Mouse (Mus musculus) heart, adult 2 months (tissue): ENCODE results near the gene Gnl3. TPM values are rescaled to one million over a fixed set of nuclear protein-coding genes. Genes with fewer than 3 reads are reported as not detected.

ENCODE experiments used
- DNase-seq, 2 experiments: peaks; one replicate each; pipeline ENCODE4 v3.0.0; 2021
- H3K27ac ChIP-seq: fragments of 200-600 bp; 2 replicates; pipeline ENCODE4 v1.8.1; 2022
- H3K27me3 ChIP-seq: fragments of 200-500 bp; 2 replicates; pipeline ENCODE4 v1.6.1; 2012; ENCODE audit warnings: mild to moderate bottlenecking, low read length, inconsistent platforms, mixed read lengths; ENCODE audit not compliant: control insufficient read depth, insufficient read depth
- H3K36me3 ChIP-seq: fragments of 200-500 bp; 2 replicates; pipeline ENCODE4 v1.6.1; 2012; ENCODE audit warnings: low read length, inconsistent platforms; ENCODE audit not compliant: control insufficient read depth, insufficient read depth
- H3K4me1 ChIP-seq: fragments of 200-500 bp; 2 replicates; pipeline ENCODE4 v1.6.1; 2011; ENCODE audit warnings: low read length; ENCODE audit not compliant: control insufficient read depth, insufficient read depth
- H3K4me3 ChIP-seq: fragments of 200-600 bp; 2 replicates; pipeline ENCODE4 v1.8.1; 2022
- H3K79me2 ChIP-seq: fragments of 200-500 bp; replicated peaks from 2 replicates; pipeline ENCODE4 v1.6.1; 2012; ENCODE audit warnings: mild to moderate bottlenecking, inconsistent platforms, low read length, moderate library complexity, mixed read lengths; ENCODE audit not compliant: control insufficient read depth, insufficient read depth
- H3K9ac ChIP-seq: fragments of 200-500 bp; 2 replicates; pipeline ENCODE4 v1.6.1; 2012; ENCODE audit warnings: low read depth, mild to moderate bottlenecking, control low read depth, inconsistent platforms, low read length, mixed read lengths
- CTCF ChIP-seq: fragments of 200-600 bp; IDR thresholded peaks from 2 replicates; pipeline ENCODE4 v1.8.1; 2022; ENCODE audit warnings: antibody characterized with exemption, mild to moderate bottlenecking, moderate library complexity
- EP300 ChIP-seq: fragments of 200-500 bp; IDR thresholded peaks from 2 replicates; pipeline ENCODE4 v1.6.1; 2011; ENCODE audit warnings: low read depth, low read length, control low read depth; ENCODE audit not compliant: insufficient read depth
- POLR2A ChIP-seq: fragments of 200-500 bp; IDR thresholded peaks from 2 replicates; pipeline ENCODE4 v1.6.1; 2011; ENCODE audit warnings: mild to moderate bottlenecking, low read depth, low read length, control low read depth; ENCODE audit not compliant: insufficient read depth
- WGBS: fragments of 180-500 bp; shearing (Covaris S2); methylation state at CpG from one replicate; pipeline ENCODE4 v1.1.7; 2018; 5-methylcytosine and 5-hydroxymethylcytosine counted together
- intact Hi-C: fragments of 180-260 bp; cut with DNase I; formaldehyde crosslinking; loops from one replicate; pipeline ENCODE4 v1.15.1; 2025
- long read RNA-seq: library from polyadenylated mRNA; stranded (forward); transcript quantifications from one replicate; pipeline ENCODE4 v2.0.0, GENCODE M21; 2021
- polyA plus RNA-seq: library from polyadenylated mRNA; depleted of rRNA; stranded (reverse); fragments of >200 nt; gene quantifications from 2 replicates; pipeline ENCODE4 v1.2.3, GENCODE M21; 2012; rRNA removed
- total RNA-seq, 2 experiments: library from RNA; stranded (reverse); gene quantifications; 2 replicates each; pipeline ENCODE4 v1.2.3; 2021

Gnl3 gene
- total RNA-seq (10 to 100 TPM; 26.2 to 27.6 TPM), polyA plus RNA-seq (8.1 and 19.2 TPM in 2 replicates)
- long read RNA-seq, transcript Gnl3-201 (15 exons, 1,947 nt): major isoform, 13 of 14 reads
- long read RNA-seq, partial matches to known transcripts: 1 of 14 reads
- long read RNA-seq, other reads (novel, unspliced or antisense): 0 of 14 reads

DNA sequence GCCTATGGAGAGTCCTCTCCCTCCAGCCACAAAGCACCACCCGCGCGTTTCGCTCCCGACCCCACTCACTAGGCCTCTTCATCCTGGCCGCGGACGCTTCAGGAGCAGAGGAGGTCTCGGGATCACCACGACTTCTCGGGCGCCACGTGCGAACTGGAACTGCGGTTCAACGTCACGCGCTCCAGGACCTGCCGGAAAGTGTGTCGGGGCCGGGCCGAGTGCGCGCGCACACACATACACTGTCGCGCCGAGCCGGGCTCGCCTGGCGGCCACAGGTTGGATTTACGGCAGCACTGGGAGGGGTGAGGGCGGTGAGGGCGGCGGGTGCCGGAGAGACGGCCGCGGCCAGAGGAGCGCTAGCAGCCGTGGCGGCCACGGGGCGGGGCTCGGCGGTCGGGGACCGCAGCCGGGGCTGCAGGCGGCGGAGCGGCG is at the start of gene Gnl3, which contains the start of gene Pbrm1:
Gnl3 (minus strand) TSS at position 293 of the 432 bp plus-strand sequence.
Pbrm1 (plus strand) TSS at position 279 of the 432 bp plus-strand sequence.
- intact Hi-C loops: loop anchor here (1.0 kb wide), 1 partner anchor 18 kb away; the partner anchor contains the start of genes Glt8d1 and Spcs1
- peak; percentile 78 for TF ChIP-seq POLR2A
- peak; percentile 41 for TF ChIP-seq CTCF
- 0 out of 2 replicates have a peak, but pooled peaks have one; percentile 16 for TF ChIP-seq EP300
- Histone ChIP-seq H3K27ac (peak within 1 kb of the TSS; percentile 84), H3K4me1 (peaks cover 7% of the 10 kb centered on the region), H3K79me2 (0 out of 2 replicates have a peak, but pooled peaks cover 3% of the 10 kb centered on the region), H3K27me3 (no peaks in the 10 kb centered on the region), H3K36me3 (peaks cover 23% of the 10 kb centered on the region), H3K9ac (peak within 1 kb of the TSS; percentile 94), H3K4me3 (peak within 1 kb of the TSS; percentile 69)
- WGBS: 1% methylated on average over 48 of the region's 53 CpGs
- DNase-seq: peak; percentile 97 to 98

- Histone ChIP-seq H3K9ac (no peak overlapping the region), H3K4me3 (no peak overlapping the region), H3K36me3 (peaks cover 2% of the 10 kb centered on the region), H3K79me2 (no peaks in the 10 kb centered on the region), H3K4me1 (no peaks in the 10 kb centered on the region), H3K27ac (no peak overlapping the region), H3K27me3 (no peaks in the 10 kb centered on the region)
- no peak for DNase-seq
- intact Hi-C loops: loop anchor here (5.0 kb wide), 1 partner anchor 35 kb away; no protein-coding TSS in a partner anchor
- TF ChIP-seq POLR2A: no peak
- peak; percentile 70 for TF ChIP-seq CTCF
- WGBS: 21% methylated on average over 1 of the region's 1 CpGs
Observed at GRCm38 (mm10) chr14:31062277-31062676, 43.3 kb upstream of the Gnl3 start.

DNA sequence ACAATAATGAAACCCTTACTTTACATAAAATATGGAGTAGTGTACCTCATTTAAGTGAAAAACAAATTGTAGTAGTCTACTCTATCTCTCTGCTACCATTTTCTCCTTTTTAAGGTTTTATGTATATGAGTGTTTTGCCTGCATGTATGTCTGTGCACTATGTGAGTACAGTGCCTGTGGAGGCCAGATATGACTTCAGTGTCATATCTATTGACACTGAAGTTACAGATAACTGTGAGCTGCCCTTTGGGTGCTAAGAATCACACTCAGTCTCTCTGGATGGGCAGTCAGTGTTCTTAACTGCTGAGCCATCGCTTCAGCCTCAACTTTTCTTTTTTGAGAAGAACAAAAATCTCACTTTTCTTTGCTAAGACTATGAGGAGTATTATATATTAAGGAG is 26.9 kb upstream of the Gnl3 start:
- peaks cover 1% of the 10 kb centered on the region for H3K36me3 ChIP-seq
- no peak for DNase-seq
- intact Hi-C loops: no loop called here
- no peak for TF ChIP-seq CTCF
- no peak for TF ChIP-seq POLR2A
- TF ChIP-seq EP300: no peak
- no peak overlapping the region for H3K27ac ChIP-seq
- H3K79me2 ChIP-seq: no peaks in the 10 kb centered on the region
- no peak overlapping the region for H3K9ac ChIP-seq
- H3K4me1 ChIP-seq: no peaks in the 10 kb centered on the region
- H3K4me3 ChIP-seq: no peak overlapping the region
- no peaks in the 10 kb centered on the region for H3K27me3 ChIP-seq
- WGBS: 100% methylated on average over 1 of the region's 1 CpGs

GRCm38 (mm10) chr14:31045296-31045695 is 26.3 kb upstream of the Gnl3 start:
- Histone ChIP-seq H3K9ac (no peak overlapping the region), H3K27me3 (no peaks in the 10 kb centered on the region), H3K4me1 (no peaks in the 10 kb centered on the region), H3K27ac (no peak overlapping the region), H3K79me2 (no peaks in the 10 kb centered on the region), H3K4me3 (no peak overlapping the region), H3K36me3 (peaks cover 3% of the 10 kb centered on the region)
- no peak for DNase-seq
- intact Hi-C loops: no loop called here
- WGBS: 93% methylated on average over 5 of the region's 5 CpGs
- TF ChIP-seq POLR2A (no peak), CTCF (no peak), EP300 (no peak)

- TF ChIP-seq EP300 (no peak), CTCF (peak; percentile 58)
- Histone ChIP-seq H3K4me3 (no peak overlapping the region), H3K36me3 (peaks cover 11% of the 10 kb centered on the region), H3K27ac (no peak overlapping the region), H3K9ac (no peak overlapping the region), H3K4me1 (no peaks in the 10 kb centered on the region), H3K27me3 (no peaks in the 10 kb centered on the region), H3K79me2 (peaks cover 1% of the 10 kb centered on the region; the same call in 1 of the 2 replicates)
- DNase-seq: no peak
- intact Hi-C loops: loop anchor here (5.0 kb wide), 1 partner anchor 37 kb away; no protein-coding TSS in a partner anchor
- 76% methylated on average over 3 of the region's 3 CpGs for WGBS
Observed at GRCm38 (mm10) chr14:31025785-31026184, 6.8 kb upstream of the Gnl3 start.

- TF ChIP-seq EP300 (no peak), POLR2A (no peak), CTCF (no peak)
- H3K4me3 ChIP-seq: no peak overlapping the region
- H3K79me2 ChIP-seq: peaks cover 3% of the 10 kb centered on the region; the same call in 1 of the 2 replicates
- WGBS: 11% methylated on average over 1 of the region's 1 CpGs
- H3K4me1 ChIP-seq: peaks cover 7% of the 10 kb centered on the region
- no peak for DNase-seq
- H3K9ac ChIP-seq: no peak overlapping the region
- no peaks in the 10 kb centered on the region for H3K27me3 ChIP-seq
- H3K36me3 ChIP-seq: peaks cover 19% of the 10 kb centered on the region
- H3K27ac ChIP-seq: no peak overlapping the region
- intact Hi-C loops: loop anchor here (5.0 kb wide), 1 partner anchor 175 kb away; no protein-coding TSS in a partner anchor
Observed at GRCm38 (mm10) chr14:31022579-31022978, 3.6 kb upstream of the Gnl3 start.
